Mouse (Mus musculus) heart, embryonic 13.5 days (tissue): Measurements from ENCODE around the gene Rab14. TPM values are rescaled to one million over a fixed set of nuclear protein-coding genes. Genes with fewer than 3 reads are reported as not detected.

ENCODE experiments used
- polyA plus RNA-seq: library from polyadenylated mRNA; unstranded; fragments of >200 nt; fragmentation: Nextera tagmentation; extraction: Ambion mirVana; gene quantifications from 2 replicates; pipeline ENCODE4 v1.2.1, GENCODE M21; 2015

Gene Rab14
- polyA plus RNA-seq, 1 experiment from 2014 or later: 228 TPM

Other genes starting within 250 kb of the Rab14 start
- 1.7 and 1.9 TPM in 2 replicates for gene Traf1, start 239.3 kb downstream of the Rab14 start, polyA plus RNA-seq
- gene Hc, start 139.7 kb downstream of the Rab14 start, polyA plus RNA-seq: 0.19 and 0.83 TPM in 2 replicates
- 0.35 and 0.74 TPM in 2 replicates for gene AI182371, start 99.6 kb downstream of the Rab14 start, polyA plus RNA-seq
- gene Cntrl, start 91.6 kb downstream of the Rab14 start, polyA plus RNA-seq: 16.2 and 16.5 TPM in 2 replicates
- 205 and 215 TPM in 2 replicates for gene Gsn, start 55.3 kb upstream of the Rab14 start, polyA plus RNA-seq
- gene Stom, start 135.9 kb upstream of the Rab14 start, polyA plus RNA-seq: 40.3 and 43.0 TPM in 2 replicates
- gene 4930568D16Rik, start 166.6 kb upstream of the Rab14 start, polyA plus RNA-seq: not detected in 2 replicates
- gene 4930402F06Rik, start 196.1 kb upstream of the Rab14 start, polyA plus RNA-seq: not detected in 2 replicates